Mouse (Mus musculus) duodenum, adult 2 months (tissue): ENCODE results near the gene Acot7. TPM values are rescaled to one million over a fixed set of nuclear protein-coding genes. Genes with fewer than 3 reads are reported as not detected.

Source experiments
- polyA plus RNA-seq: library from polyadenylated mRNA; depleted of rRNA; stranded (reverse); fragments of >200 nt; gene quantifications from 2 replicates; pipeline ENCODE4 v1.2.3, GENCODE M21; 2012; ENCODE audit warnings: low replicate concordance; rRNA removed

Gene Acot7
- 29.0 and 38.7 TPM in 2 replicates for polyA plus RNA-seq

GRCm38 (mm10) chr4:152177537-152178343 lies at the start of gene Acot7:
Gene Acot7, plus strand, starts transcription at chr4:152178134.

GRCm38 (mm10) chr4:152151966-152152544 lies 25.9 kb upstream of the Acot7 start, which contains the start of gene Espn:
Gene Espn, minus strand, starts transcription at chr4:152152371.

GRCm38 (mm10) chr4:152158585-152159284 lies 19.2 kb upstream of the Acot7 start, which contains the start of gene Hes2:
Gene Hes2, plus strand, starts transcription at chr4:152158867.

GRCm38 (mm10) chr4:152273621-152274236 lies 95.8 kb downstream of the Acot7 start, which contains the start of gene Gpr153:
Gene Gpr153, plus strand, starts transcription at chr4:152274232.

GRCm38 (mm10) chr4:152291562-152291961 lies 113.6 kb downstream of the Acot7 start, which contains the start of gene Hes3:
Gene Hes3, minus strand, starts transcription at chr4:152291662.

GRCm38 (mm10) chr4:152296874-152297861 lies 119.2 kb downstream of the Acot7 start, which contains the start of gene Icmt:
Gene Icmt, plus strand, starts transcription at chr4:152297227.

GRCm38 (mm10) chr4:152318517-152319234 lies 140.7 kb downstream of the Acot7 start, which contains the start of gene Rnf207:
Gene Rnf207, minus strand, starts transcription at chr4:152318993.

Other genes starting within 250 kb of the Acot7 start
- gene Dnajc11, start 244.4 kb upstream of the Acot7 start, polyA plus RNA-seq = 41.2 and 55.6 TPM in 2 replicates
- 19.8 and 34.8 TPM in 2 replicates for gene Thap3, start 189.1 kb upstream of the Acot7 start, polyA plus RNA-seq
- 6.5 and 6.9 TPM in 2 replicates for gene Phf13, start 181.9 kb upstream of the Acot7 start, polyA plus RNA-seq
- 19.2 and 22.7 TPM in 2 replicates for gene Klhl21, start 169.3 kb upstream of the Acot7 start, polyA plus RNA-seq
- 9.2 and 15.2 TPM in 2 replicates for gene Zbtb48, start 150.5 kb upstream of the Acot7 start, polyA plus RNA-seq
- 0.05 TPM in 2 replicates for gene Tas1r1, start 139.6 kb upstream of the Acot7 start, polyA plus RNA-seq
- 12.9 and 13.8 TPM in 2 replicates for gene Nol9, start 138.8 kb upstream of the Acot7 start, polyA plus RNA-seq
- gene Plekhg5, start 105.6 kb upstream of the Acot7 start, polyA plus RNA-seq = 9.6 and 17.1 TPM in 2 replicates
- gene Tnfrsf25, start 62.2 kb upstream of the Acot7 start, polyA plus RNA-seq = 3.0 and 4.1 TPM in 2 replicates
- gene Espn, start 25.8 kb upstream of the Acot7 start, polyA plus RNA-seq = 273 and 642 TPM in 2 replicates
- 9.6 and 49.1 TPM in 2 replicates for gene Hes2, start 19.3 kb upstream of the Acot7 start, polyA plus RNA-seq
- 9.0 and 9.3 TPM in 2 replicates for gene Gpr153, start 96.1 kb downstream of the Acot7 start, polyA plus RNA-seq
- gene Hes3, start 113.5 kb downstream of the Acot7 start, polyA plus RNA-seq = 0.08 TPM in 1 of 2 replicates, not detected in the other
- gene Icmt, start 119.1 kb downstream of the Acot7 start, polyA plus RNA-seq = 22.2 and 22.4 TPM in 2 replicates
- 2.2 and 5.5 TPM in 2 replicates for gene Rnf207, start 140.9 kb downstream of the Acot7 start, polyA plus RNA-seq
- 5.3 and 6.0 TPM in 2 replicates for gene Rpl22, start 147.6 kb downstream of the Acot7 start, polyA plus RNA-seq
- gene Chd5, start 160.5 kb downstream of the Acot7 start, polyA plus RNA-seq = 0.50 and 0.54 TPM in 2 replicates